Mouse (Mus musculus) adrenal gland, adult 18-20 months (tissue): ENCODE measurements around the gene Acat3. TPM values are rescaled to one million over a fixed set of nuclear protein-coding genes. Genes with fewer than 3 reads are reported as not detected.
A peak's percentile ranks its signal among the peaks of the same experiment; 100 is the strongest.
"Not testable (repeated sequence)": the region's sequence is repeated elsewhere in the genome, so short reads cannot be mapped to it uniquely, and the experiment has no call there.

Experiments used
- DNase-seq, 2 experiments: peaks; one replicate each; pipeline ENCODE4 v3.0.0; 2021 to 2022; ENCODE audit warnings: low spot score in 2 of 2
- long read RNA-seq, 2 experiments: library from polyadenylated mRNA; stranded (forward); transcript quantifications; one replicate each; pipeline ENCODE4 v2.0.0; 2021
- total RNA-seq, 2 experiments: library from RNA; stranded (reverse); gene quantifications; 1 replicate in 1 of 2; 2 replicates in 1 of 2; pipeline ENCODE4 v1.2.3; 2021

Gene Acat3
- 1 to 10 TPM in 1 of 2 experiments, under 1 TPM in 1; 0.86 to 1.4 TPM for total RNA-seq
- long read RNA-seq, experiment 1 = 0 reads
- long read RNA-seq, experiment 2 = 0 reads

DNA sequence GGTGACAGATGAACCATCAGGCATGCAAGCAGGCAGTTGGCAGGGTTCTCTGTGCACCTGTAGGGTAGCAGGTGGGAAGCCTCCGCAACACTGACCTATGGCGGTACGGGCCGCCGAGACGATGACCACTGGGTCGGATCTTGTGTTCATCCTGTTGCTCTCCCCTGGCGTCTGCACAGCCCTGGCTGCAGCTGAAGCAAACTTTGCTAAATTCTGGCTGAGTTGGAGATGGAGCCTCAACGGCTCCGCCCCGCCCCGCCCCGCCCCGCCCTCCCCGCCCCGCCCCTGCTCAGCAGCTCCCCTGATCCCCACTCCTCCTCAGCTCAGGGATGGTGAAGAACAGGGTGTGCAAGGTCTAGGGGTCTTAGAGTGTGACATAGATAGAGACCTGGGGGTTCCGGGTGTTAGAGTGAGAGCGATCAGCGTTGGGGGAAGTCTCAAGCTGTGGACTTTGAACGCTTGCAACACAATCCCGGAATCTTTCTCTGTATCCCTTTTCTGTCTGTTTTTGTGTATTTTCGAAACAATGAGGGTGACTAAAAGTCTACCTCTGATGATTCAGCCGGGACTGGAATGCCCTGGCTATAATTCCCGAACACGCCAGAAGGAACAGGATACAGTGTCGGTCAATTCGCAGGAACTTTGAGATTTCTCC, at the start of gene Acat3:
Acat3 (minus strand) TSS at position 450 of the 655 bp plus-strand sequence.
- DNase-seq = peak in 1 of 2 experiments; percentile 6

- DNase-seq = not testable (repeated sequence)
These were observed 47.7 kb upstream of the Acat3 start for GRCm38 (mm10) chr17:12988096-12988495.

DNA sequence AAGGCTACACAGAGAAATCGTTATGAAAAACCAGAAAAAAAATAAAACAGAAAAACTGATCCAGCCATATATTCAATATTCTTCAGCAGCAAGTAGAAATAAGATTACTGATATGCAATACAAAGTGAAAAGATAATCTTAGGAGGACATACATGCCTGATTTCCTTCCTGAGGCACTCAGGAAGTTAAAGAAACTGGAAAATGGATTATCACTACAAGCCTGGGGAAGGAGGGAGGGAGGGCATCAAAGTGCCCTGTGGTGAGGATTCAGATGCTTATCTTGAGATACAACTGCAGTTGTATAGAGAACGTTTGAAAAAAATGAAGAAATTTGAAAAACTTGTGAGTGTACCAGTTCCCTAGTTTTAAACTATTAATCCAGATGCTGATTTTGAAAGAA, 43.6 kb upstream of the Acat3 start:
- no peak for DNase-seq

- no peak for DNase-seq
These were observed 38.1 kb upstream of the Acat3 start for GRCm38 (mm10) chr17:12978546-12978945.

GRCm38 (mm10) chr17:12973851-12974250, 33.5 kb upstream of the Acat3 start:
- DNase-seq = no peak

DNA sequence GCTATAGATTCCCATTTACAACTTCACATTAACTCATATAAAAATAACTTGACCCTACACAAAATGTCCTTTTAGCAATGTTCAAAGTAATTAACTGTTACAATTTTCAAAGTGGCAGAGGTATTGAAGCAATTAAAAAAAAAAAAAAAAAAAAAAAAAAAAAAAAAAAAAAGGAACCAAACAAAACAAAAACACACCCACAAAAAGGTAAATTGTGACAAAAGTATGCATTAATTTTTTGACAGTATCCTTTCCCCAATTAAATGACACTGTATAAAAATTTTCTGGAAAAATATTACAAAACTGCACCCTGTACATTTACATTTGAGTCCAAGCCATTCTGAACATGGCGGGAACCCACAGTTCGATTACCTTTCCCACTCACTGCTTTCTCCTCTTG, 26.8 kb upstream of the Acat3 start:
- no peak for DNase-seq

- no peak for DNase-seq
These were observed 23.1 kb upstream of the Acat3 start for GRCm38 (mm10) chr17:12963476-12963875.

- DNase-seq = peak; percentile 88 to 89
These were observed 20.0 kb upstream of the Acat3 start, which contains the start of gene Acat2 for GRCm38 (mm10) chr17:12960331-12960873. Gene Acat2, minus strand, starts transcription at chr17:12960747.

GRCm38 (mm10) chr17:12959377-12959776, 19.0 kb upstream of the Acat3 start:
- DNase-seq = not testable (repeated sequence)

DNA sequence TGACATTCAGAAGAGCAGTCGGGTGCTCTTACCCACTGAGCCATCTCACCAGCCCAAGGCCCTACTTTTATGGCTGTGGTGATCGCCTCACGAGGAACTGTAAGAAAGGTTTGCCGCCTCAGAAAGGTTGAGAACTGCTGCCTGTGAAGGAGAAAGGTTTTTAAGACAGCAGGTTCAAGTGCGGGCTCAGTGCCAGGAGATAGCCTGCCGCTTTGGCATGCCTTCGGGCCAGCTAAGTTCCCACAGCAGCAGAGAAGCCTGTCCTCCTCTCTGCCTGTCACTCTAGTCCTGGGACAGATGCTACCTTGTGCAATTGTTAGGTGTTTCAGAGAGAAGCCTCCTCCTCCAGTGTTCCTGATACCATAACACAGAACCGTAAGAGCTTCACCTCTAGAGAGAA, 16.3 kb upstream of the Acat3 start:
- no peak for DNase-seq

DNA sequence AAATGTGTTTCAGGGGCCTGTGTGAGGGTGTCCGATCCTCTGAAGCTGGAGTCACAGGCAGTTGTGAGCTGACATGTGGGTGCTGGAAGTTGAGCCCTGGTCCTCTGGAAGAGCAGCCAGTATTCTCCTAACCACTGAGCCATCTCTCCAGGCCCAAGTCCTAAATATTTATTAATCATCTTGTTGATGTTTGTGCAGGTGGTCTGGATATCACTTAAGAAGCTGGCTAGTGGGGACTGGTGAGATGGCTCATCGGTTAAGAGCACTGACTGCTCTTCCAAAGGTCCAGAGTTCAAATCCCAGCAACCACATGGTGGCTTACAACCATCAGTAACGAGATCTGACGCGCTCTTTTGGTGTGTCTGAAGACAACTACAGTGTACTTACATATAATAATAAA, 9.3 kb upstream of the Acat3 start:
- DNase-seq = no peak

DNA sequence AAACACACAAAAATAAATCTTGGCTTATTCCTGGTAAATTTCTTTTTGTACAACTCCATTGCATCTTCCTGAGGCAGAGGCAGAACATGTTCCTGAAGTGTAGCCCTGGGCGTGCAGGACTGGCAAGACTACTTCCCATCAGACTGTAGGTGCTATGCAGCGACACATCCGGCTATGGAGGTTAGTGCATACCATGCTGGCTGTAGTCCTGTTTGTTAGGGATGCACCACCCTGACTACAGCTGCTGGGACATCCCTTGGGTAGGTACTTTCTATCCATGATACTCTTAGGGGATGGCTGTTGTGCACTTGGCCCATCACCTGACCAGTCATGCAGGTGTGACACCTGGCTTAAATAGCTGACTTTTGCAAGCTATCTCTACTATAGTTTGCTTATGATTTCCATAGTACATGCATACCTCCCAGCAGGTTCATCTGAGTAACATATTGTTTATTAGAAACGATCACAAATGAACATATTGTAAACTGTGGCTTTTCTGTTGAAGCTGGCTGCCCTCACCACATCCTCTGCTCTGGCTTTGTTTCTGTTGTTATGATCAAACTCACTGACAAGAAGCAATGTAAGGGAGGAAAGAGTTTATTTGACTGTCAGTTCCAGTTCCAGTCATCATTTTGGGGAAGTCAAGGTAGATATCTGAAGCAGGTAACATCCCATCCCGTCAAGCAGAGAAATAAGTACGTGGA, 2.2 kb upstream of the Acat3 start:
- DNase-seq = no peak

GRCm38 (mm10) chr17:12941543-12942260, 1.3 kb upstream of the Acat3 start:
- no peak for DNase-seq

- not testable (repeated sequence) for DNase-seq
These were observed 837 bp downstream of the Acat3 start for GRCm38 (mm10) chr17:12939377-12940148.

DNA sequence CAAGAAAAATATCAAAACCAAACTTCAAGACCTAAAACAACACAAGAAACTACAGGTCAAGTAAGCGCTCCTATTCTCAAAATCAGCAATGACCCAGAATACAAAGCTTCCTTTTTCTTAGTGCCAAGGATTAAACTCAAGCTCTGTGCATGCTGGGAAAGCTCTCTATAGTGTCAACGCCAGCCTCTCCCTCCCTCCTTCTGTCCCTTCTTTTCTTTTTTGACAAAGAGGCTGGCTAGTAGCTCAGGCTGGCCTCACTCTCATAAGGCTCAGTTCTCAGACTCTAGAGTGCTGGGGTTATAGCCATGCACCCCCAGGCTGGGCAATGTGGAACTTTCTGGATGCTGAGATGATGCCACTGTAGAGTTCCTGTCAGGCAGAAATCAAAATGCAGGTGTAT, 2.3 kb downstream of the Acat3 start:
- DNase-seq = no peak

- DNase-seq = no peak
These were observed 2.9 kb downstream of the Acat3 start for GRCm38 (mm10) chr17:12937412-12937970.

- DNase-seq = no peak
These were observed 4.7 kb downstream of the Acat3 start for GRCm38 (mm10) chr17:12935719-12936118.

DNA sequence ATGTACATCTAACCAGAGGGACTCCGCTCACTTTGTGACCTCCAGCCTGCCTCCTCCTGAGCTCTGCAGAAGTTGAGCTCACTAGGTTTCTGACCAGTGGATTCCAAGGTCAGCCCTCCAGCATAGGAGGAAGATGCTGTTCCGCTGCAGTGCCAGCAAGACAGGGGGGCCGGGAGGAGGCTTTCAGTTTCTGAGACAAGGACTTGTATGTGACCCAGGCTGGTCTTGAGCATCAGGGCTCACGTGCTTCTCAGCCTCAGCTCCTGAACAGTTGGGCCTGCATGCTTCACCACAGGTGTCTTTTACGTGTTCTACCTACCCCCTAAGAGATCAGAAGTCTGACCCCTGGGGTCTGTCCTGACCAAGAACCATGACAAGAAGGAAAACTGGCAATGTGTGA, 8.8 kb downstream of the Acat3 start:
- DNase-seq = not testable (repeated sequence)

DNA sequence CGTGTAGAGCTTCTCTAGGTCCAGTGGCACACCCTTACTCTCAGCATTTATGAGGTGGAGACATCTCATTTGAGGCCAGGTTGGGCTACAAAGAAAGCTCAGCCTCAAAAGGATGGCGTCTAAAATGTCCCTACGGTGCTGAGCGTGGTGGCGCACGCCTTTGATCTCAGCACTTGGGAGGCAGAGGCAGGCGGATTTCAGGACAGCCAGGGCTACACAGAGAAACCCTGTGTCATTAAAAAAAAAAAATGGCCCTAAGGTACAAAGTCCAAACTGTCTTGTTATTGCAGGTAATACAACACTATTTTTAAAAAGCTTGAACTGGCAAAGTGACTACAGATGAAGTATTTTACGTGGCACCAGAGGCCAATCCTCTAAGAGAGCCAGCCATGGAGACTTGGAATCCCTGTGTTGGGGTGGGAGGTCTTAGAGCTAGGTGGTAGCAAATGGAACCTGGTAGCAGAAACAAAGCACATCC, 14.7 kb downstream of the Acat3 start:
- DNase-seq = no peak

DNA sequence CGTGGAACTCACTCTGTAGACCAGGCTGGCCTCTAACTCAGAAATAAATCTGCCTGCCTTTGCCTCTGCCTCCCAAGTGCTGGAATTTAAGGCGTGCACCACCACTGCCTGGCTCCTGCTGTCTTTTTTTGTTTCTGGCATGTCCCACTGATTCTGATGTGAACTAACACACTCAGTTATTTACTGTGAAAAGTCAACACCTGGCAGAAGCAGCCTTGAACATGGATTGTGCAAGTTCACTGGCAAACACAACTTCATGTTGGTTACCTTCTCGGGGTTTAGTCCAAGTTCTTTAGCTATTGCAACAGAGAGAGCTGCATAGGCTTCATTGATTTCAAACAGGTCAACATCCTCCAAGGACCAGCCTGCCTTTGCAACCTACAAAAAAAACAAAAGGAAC, 15.4 kb downstream of the Acat3 start:
- no peak for DNase-seq
